Mouse (Mus musculus) megakaryocyte, embryonic 14.5 days (primary cell): ENCODE measurements at regions not wholly inside any gene's neighbourhood (a gene's known extent, or its start where the extent isn't known, plus 50 kb on each side); places are given as distances from the start of the nearest gene placed in this dataset.
"Not testable (repeated sequence)": the region's sequence is repeated elsewhere in the genome, so short reads cannot be mapped to it uniquely, and the experiment has no call there.

Source experiments
- H3K27me3 ChIP-seq: replicated peaks from 2 replicates; pipeline ENCODE3; 2012; ENCODE audit warnings: inconsistent platforms
- H3K36me3 ChIP-seq: replicated peaks from 2 replicates; pipeline ENCODE3; 2012; ENCODE audit warnings: low read length, inconsistent platforms, mixed read lengths
- H3K4me1 ChIP-seq: 2 replicates; pipeline ENCODE4 v1.6.1; 2012; ENCODE audit warnings: inconsistent platforms
- H3K4me3 ChIP-seq: replicated peaks from 2 replicates; pipeline ENCODE3; 2012; ENCODE audit warnings: moderate library complexity, mild to moderate bottlenecking, inconsistent platforms
- H3K9me3 ChIP-seq: 2 replicates; pipeline ENCODE4 v1.6.1; 2012; ENCODE audit warnings: inconsistent platforms
- FLI1 ChIP-seq: IDR thresholded peaks from 2 replicates; pipeline ENCODE4 v1.6.1; 2012; ENCODE audit warnings: low read length, inconsistent platforms, mixed read lengths
- GATA1 ChIP-seq: IDR thresholded peaks from 3 replicates; pipeline ENCODE4 v1.6.1; 2012; ENCODE audit warnings: mixed read lengths, low read length, inconsistent platforms, borderline replicate concordance

DNA sequence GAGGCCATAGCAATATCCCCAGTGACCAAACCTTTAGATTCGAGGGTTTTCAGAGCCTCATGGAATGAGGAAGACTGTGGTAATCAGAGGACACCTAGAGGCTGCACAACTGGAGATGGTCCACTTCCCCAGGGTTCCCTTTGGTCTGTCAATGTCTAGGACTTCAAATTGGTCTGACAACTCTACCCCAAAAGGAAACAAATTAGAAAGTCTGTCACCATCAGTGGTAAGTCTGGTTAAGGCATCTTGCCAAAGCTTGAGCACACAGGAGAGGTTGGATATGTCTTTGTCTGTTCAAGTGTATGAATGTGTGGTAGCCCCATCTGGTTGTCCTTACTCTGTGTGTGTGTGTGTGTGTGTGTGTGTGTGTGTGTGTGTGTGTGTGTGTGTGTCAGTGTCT is 494.3 kb upstream of the Tbl1xr1 start:
- Histone ChIP-seq H3K36me3 (no peaks in the 10 kb centered on the region), H3K9me3 (no peaks in the 10 kb centered on the region)
- TF ChIP-seq FLI1 = no peak
- TF ChIP-seq GATA1 = no peak

GRCm38 (mm10) chr3:21585767-21586166 is 490.7 kb upstream of the Tbl1xr1 start:
- Histone ChIP-seq H3K36me3 (no peaks in the 10 kb centered on the region), H3K9me3 (no peaks in the 10 kb centered on the region), H3K27me3 (no peaks in the 10 kb centered on the region), H3K4me3 (no peak overlapping the region), H3K4me1 (no peaks in the 10 kb centered on the region)
- no peak for TF ChIP-seq FLI1

More for the DNA sequence above, 494.3 kb upstream of the Tbl1xr1 start:
- no peaks in the 10 kb centered on the region for H3K4me1 ChIP-seq
- H3K27me3 ChIP-seq = peaks cover 6% of the 10 kb centered on the region
- no peak overlapping the region for H3K4me3 ChIP-seq

DNA sequence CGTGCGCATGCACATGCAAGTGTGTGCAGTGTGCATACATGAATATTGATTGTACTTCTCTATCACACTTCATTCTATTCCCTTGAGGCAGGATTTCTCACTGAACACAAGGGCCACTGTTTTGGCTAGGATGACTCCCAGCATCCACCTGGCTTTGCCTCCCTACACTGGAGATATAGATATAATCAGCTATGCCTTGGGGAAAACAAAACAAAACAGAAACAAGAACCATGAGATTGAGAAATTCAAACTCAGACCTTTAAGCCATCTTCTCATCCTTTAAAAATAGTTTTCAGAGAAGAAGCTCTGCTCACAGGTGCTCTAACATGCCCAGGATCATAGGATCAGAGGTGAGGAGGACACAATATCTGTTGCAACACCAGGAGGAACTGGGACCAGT is 469.6 kb upstream of the Tbl1xr1 start:
- no peak overlapping the region for H3K4me3 ChIP-seq
- TF ChIP-seq GATA1 = no peak
- TF ChIP-seq FLI1 = no peak
- no peaks in the 10 kb centered on the region for H3K27me3 ChIP-seq
- no peaks in the 10 kb centered on the region for H3K36me3 ChIP-seq
- H3K4me1 ChIP-seq = peaks cover 4% of the 10 kb centered on the region; the same call in 1 of the 2 replicates
- H3K9me3 ChIP-seq = 0 out of 2 replicates have a peak, but pooled peaks cover 3% of the 10 kb centered on the region

DNA sequence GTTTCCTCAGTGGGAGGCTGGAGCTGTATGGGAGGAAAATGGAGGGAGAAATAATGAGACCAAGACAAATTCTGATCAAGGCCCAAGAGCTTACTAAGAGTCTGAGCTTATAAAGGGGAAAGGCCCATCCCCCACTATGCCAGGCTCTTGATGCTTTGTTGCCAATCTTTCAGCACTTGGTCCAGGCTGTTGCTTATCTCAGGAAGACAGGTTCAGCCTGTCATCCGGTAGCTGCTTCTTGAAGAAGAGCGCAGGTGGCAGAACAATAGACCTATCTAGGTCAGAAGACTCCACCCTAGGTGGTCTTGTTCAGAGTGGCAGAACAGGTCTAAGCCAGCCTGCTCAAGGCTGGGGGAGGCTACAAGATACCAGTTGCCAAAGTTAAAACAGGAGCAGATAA is 466.2 kb upstream of the Tbl1xr1 start:
- no peak overlapping the region for H3K4me3 ChIP-seq
- H3K36me3 ChIP-seq = no peaks in the 10 kb centered on the region
- TF ChIP-seq FLI1 (no peak), GATA1 (no peak)

GRCm38 (mm10) chr3:21621745-21622144 is 454.7 kb upstream of the Tbl1xr1 start:
- no peaks in the 10 kb centered on the region for H3K36me3 ChIP-seq
- TF ChIP-seq GATA1 (no peak), FLI1 (no peak)

More for the DNA sequence above, 466.2 kb upstream of the Tbl1xr1 start:
- Histone ChIP-seq H3K27me3 (no peaks in the 10 kb centered on the region), H3K9me3 (0 out of 2 replicates have a peak, but pooled peaks cover 3% of the 10 kb centered on the region), H3K4me1 (peaks cover 4% of the 10 kb centered on the region; the same call in 1 of the 2 replicates)

DNA sequence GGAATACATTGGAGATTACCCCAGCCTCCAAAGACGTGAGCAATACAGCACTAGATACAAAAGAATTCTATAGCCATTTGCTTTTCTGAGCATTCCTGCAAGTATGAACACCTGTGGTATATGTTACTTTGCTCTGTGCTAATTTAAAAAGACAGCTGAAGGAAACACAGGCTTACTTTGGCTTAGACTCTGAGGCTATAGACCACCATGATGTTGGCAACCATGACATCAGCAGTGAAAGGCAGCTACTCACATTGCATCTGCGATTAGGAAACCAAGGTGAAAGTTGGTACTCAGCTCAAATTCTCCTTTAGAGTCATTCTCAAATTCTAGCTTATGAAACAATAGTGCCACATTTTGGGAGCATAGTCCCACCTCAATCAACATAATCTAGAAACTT is 451.4 kb upstream of the Tbl1xr1 start:
- Histone ChIP-seq H3K36me3 (no peaks in the 10 kb centered on the region), H3K4me3 (no peak overlapping the region), H3K9me3 (0 out of 2 replicates have a peak, but pooled peaks cover 5% of the 10 kb centered on the region), H3K4me1 (peaks cover 7% of the 10 kb centered on the region), H3K27me3 (no peaks in the 10 kb centered on the region)
- TF ChIP-seq FLI1 (no peak), GATA1 (no peak)

More at GRCm38 (mm10) chr3:21621745-21622144, 454.7 kb upstream of the Tbl1xr1 start:
- no peak overlapping the region for H3K4me3 ChIP-seq
- no peaks in the 10 kb centered on the region for H3K27me3 ChIP-seq
- no peaks in the 10 kb centered on the region for H3K9me3 ChIP-seq
- H3K4me1 ChIP-seq = peaks cover 7% of the 10 kb centered on the region

DNA sequence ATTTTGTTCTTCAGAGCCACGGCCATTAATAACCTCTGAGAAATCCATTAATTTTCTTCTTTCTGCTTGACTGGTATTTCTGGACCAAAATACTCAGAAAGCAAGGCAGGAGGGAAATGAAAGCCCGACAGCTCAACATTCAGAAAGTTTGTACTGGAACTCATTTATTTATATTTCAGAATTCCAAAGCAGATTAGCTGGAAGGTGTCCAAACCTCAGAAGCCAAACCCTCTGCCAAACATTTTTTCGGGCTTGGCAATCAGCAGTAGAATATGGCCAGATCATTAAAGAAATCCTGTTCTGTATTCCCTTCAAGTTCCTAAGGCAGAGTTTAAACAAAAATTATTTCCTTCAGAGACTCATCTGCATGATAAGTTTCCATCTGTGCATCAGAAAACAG is 450.4 kb upstream of the Tbl1xr1 start:
- H3K27me3 ChIP-seq = no peaks in the 10 kb centered on the region
- TF ChIP-seq GATA1 = no peak
- TF ChIP-seq FLI1 = no peak
- H3K36me3 ChIP-seq = no peaks in the 10 kb centered on the region
- peaks cover 7% of the 10 kb centered on the region for H3K4me1 ChIP-seq
- H3K4me3 ChIP-seq = no peak overlapping the region
- H3K9me3 ChIP-seq = 0 out of 2 replicates have a peak, but pooled peaks cover 5% of the 10 kb centered on the region

GRCm38 (mm10) chr3:21627048-21627447 is 449.4 kb upstream of the Tbl1xr1 start:
- H3K9me3 ChIP-seq, H3K4me3 ChIP-seq, H3K36me3 ChIP-seq, H3K27me3 ChIP-seq, H3K4me1 ChIP-seq: not testable (repeated sequence)

DNA sequence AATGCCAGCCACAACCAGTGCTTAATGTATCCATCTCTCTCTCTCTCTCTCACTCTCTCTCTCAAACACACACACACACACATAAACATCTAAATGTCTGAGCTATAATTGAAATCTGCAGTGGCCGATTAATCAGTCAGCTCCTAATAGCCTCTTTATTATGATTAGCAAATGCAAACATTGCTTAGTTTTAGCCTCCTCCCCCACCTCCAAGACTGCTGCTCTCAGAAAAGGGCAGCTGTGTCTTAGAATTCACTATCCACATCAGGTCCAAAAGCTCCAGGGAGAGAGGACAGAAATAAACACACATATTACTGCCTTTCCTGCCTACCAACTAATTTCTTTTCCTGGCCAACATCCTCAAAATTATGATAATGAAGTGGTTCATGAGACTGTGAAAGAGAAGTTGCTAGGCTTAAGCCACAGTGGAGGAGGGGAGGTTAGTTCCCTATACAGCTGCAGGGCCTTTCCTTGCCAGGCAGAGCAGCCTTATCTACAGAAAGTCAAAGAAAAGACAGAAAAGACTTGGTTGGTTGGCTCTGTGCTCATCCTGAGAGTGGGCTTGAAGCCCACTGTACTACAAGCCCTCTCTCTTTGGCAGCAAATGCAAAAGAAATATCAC is 442.7 kb upstream of the Tbl1xr1 start:
- H3K4me3 ChIP-seq = peak overlapping the region; percentile 19
- H3K4me1 ChIP-seq = peaks cover 8% of the 10 kb centered on the region
- H3K36me3 ChIP-seq = no peaks in the 10 kb centered on the region
- no peak for TF ChIP-seq GATA1
- H3K27me3 ChIP-seq = no peaks in the 10 kb centered on the region
- no peaks in the 10 kb centered on the region for H3K9me3 ChIP-seq

DNA sequence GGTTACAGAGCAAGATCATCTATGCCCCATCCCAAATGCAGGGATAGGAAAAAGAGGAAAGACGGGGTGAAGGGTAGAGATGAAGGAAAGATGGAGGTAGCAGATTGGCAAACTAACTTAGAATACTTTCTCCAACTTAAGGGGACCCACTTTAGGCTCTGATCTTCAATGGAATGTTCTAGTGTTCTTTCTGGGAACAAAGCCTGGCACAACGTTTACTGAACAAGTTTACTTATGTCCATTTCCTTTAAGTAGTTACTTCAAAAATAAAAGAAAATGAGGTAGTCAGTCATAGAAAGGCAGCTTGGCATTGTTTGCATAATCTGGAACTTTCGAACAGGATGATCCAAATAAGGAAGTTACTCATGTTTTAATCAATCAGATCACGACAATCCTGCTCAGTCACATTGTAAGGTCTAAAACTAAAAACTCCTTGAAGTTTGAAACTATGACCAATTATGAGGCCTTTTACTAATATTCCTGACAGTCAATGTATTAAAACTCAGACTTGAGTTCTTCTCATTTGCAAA is 441.7 kb upstream of the Tbl1xr1 start:
- no peaks in the 10 kb centered on the region for H3K9me3 ChIP-seq
- H3K4me3 ChIP-seq = no peak overlapping the region
- no peak for TF ChIP-seq FLI1
- TF ChIP-seq GATA1 = no peak
- H3K36me3 ChIP-seq = no peaks in the 10 kb centered on the region
- no peaks in the 10 kb centered on the region for H3K27me3 ChIP-seq
- H3K4me1 ChIP-seq = peaks cover 8% of the 10 kb centered on the region
